Mouse (Mus musculus) heart, embryonic 14.5 days (tissue): ENCODE measurements at regions not wholly inside any gene's neighbourhood (a gene's known extent, or its start where the extent isn't known, plus 50 kb on each side); places are given as distances from the start of the nearest gene placed in this dataset.
A peak's percentile ranks its signal among the peaks of the same experiment; 100 is the strongest.

ENCODE experiments used
- ATAC-seq: fragments of 200-750 bp; cut with Nextera tagmentation; 2 replicates; pipeline ENCODE4 v1.8.0; 2017; ENCODE audit warnings: low read depth, moderate TSS enrichment; ENCODE audit not compliant: insufficient number of reproducible peaks, insufficient read depth, low FRiP score
- H3K27ac ChIP-seq, 2 experiments: fragments of 200-500 bp in 1 of 2; fragments of 300-500 bp in 1 of 2; sonication (generic) in 1 of 2; replicated peaks in 1 of 2; 2 replicates each; pipeline ENCODE4 v1.5.1; 2012 to 2014; ENCODE audit warnings: low read depth in 2 of 2, low read length in 2 of 2, control low read depth in 1 of 2, mild to moderate bottlenecking in 1 of 2, mixed read lengths in 1 of 2; ENCODE audit not compliant: control insufficient read depth in 1 of 2, insufficient read depth in 1 of 2
- H3K27me3 ChIP-seq: fragments of 300-500 bp; sonication (generic); 2 replicates; pipeline ENCODE4 v1.6.1; 2014; ENCODE audit warnings: mild to moderate bottlenecking, low read length, control low read depth; ENCODE audit not compliant: control insufficient read depth, insufficient read depth
- H3K36me3 ChIP-seq: fragments of 300-500 bp; sonication (generic); 2 replicates; pipeline ENCODE4 v1.6.1; 2014; ENCODE audit warnings: mild to moderate bottlenecking, control low read depth, low read length, mixed read lengths; ENCODE audit not compliant: control insufficient read depth, insufficient read depth
- H3K4me1 ChIP-seq, 2 experiments: fragments of 200-500 bp in 1 of 2; fragments of 300-500 bp in 1 of 2; sonication (generic) in 1 of 2; 2 replicates each; pipeline ENCODE4 v1.6.1; 2012 to 2014; ENCODE audit warnings: low read length in 2 of 2, control low read depth in 1 of 2, mixed read lengths in 1 of 2; ENCODE audit not compliant: control insufficient read depth in 2 of 2, insufficient read depth in 2 of 2
- H3K4me2 ChIP-seq: fragments of 300-500 bp; sonication (generic); 2 replicates; pipeline ENCODE4 v1.6.1; 2014; ENCODE audit warnings: mild to moderate bottlenecking, low read length
- H3K4me3 ChIP-seq, 2 experiments: fragments of 200-500 bp in 1 of 2; fragments of 300-500 bp in 1 of 2; sonication (generic) in 1 of 2; 2 replicates each; pipeline ENCODE4 v1.5.1; 2012 to 2014; ENCODE audit warnings: low read length in 2 of 2, mild to moderate bottlenecking in 2 of 2, control low read depth in 1 of 2, low read depth in 1 of 2, moderate library complexity in 1 of 2; ENCODE audit not compliant: control insufficient read depth in 1 of 2, insufficient read depth in 1 of 2
- H3K9ac ChIP-seq: fragments of 300-500 bp; sonication (generic); 2 replicates; pipeline ENCODE4 v1.6.1; 2014; ENCODE audit warnings: mild to moderate bottlenecking, low read length
- H3K9me3 ChIP-seq: fragments of 300-500 bp; sonication (generic); 2 replicates; pipeline ENCODE4 v1.6.1; 2016; ENCODE audit warnings: low read length, control low read depth; ENCODE audit not compliant: control insufficient read depth
- WGBS: fragments of 180-500 bp; shearing (Covaris S2); extraction: QIAGEN DNeasy Blood & Tissue Kit; methylation state at CpG from one replicate; pipeline ENCODE4 v1.1.7; 2014; 5-methylcytosine and 5-hydroxymethylcytosine counted together

- Histone ChIP-seq H3K9me3 (no peaks in the 10 kb centered on the region), H3K4me3 (no peak overlapping the region), H3K9ac (no peak overlapping the region), H3K27ac (no peak overlapping the region), H3K4me1 (no peaks in the 10 kb centered on the region), H3K4me2 (no peak overlapping the region), H3K27me3 (no peaks in the 10 kb centered on the region), H3K36me3 (no peaks in the 10 kb centered on the region)
- ATAC-seq: no peak
- 85% methylated on average over 3 of the region's 3 CpGs for WGBS
Measured at GRCm38 (mm10) chr11:45176971-45177370, 559.9 kb downstream of the Ebf1 start.

GRCm38 (mm10) chr11:45178036-45178435, 560.9 kb downstream of the Ebf1 start:
- ATAC-seq: 0 out of 2 replicates have a peak, but pooled peaks have one; percentile 35
- Histone ChIP-seq H3K9ac (no peak overlapping the region), H3K27me3 (no peaks in the 10 kb centered on the region), H3K36me3 (no peaks in the 10 kb centered on the region), H3K9me3 (no peaks in the 10 kb centered on the region), H3K4me2 (no peak overlapping the region), H3K27ac (no peak overlapping the region), H3K4me3 (no peak overlapping the region), H3K4me1 (no peaks in the 10 kb centered on the region)
- WGBS: 59% methylated on average over 7 of the region's 7 CpGs

- Histone ChIP-seq H3K4me2 (no peak overlapping the region), H3K27me3 (no peaks in the 10 kb centered on the region), H3K4me3 (no peak overlapping the region), H3K9ac (no peak overlapping the region), H3K36me3 (no peaks in the 10 kb centered on the region), H3K4me1 (no peaks in the 10 kb centered on the region), H3K27ac (no peak overlapping the region), H3K9me3 (no peaks in the 10 kb centered on the region)
- 56% methylated on average over 1 of the region's 1 CpGs for WGBS
- no peak for ATAC-seq
Measured at GRCm38 (mm10) chr11:45179019-45179418, 561.9 kb downstream of the Ebf1 start.

- H3K36me3 ChIP-seq: no peaks in the 10 kb centered on the region
- H3K4me1 ChIP-seq: no peaks in the 10 kb centered on the region
- no peak for ATAC-seq
- H3K27me3 ChIP-seq: no peaks in the 10 kb centered on the region
- no peak overlapping the region for H3K4me3 ChIP-seq
- H3K9me3 ChIP-seq: no peaks in the 10 kb centered on the region
- no peak overlapping the region for H3K27ac ChIP-seq
- no peak overlapping the region for H3K4me2 ChIP-seq
- 62% methylated on average over 14 of the region's 14 CpGs for WGBS
- H3K9ac ChIP-seq: no peak overlapping the region
Measured at GRCm38 (mm10) chr11:45190601-45191370, 573.7 kb downstream of the Ebf1 start.

GRCm38 (mm10) chr11:45191392-45192189, 574.5 kb downstream of the Ebf1 start:
- H3K36me3 ChIP-seq: no peaks in the 10 kb centered on the region
- no peaks in the 10 kb centered on the region for H3K4me1 ChIP-seq
- H3K4me3 ChIP-seq: no peak overlapping the region
- no peak overlapping the region for H3K4me2 ChIP-seq
- H3K27me3 ChIP-seq: no peaks in the 10 kb centered on the region
- no peak overlapping the region for H3K27ac ChIP-seq
- ATAC-seq: no peak
- H3K9ac ChIP-seq: no peak overlapping the region
- WGBS: 63% methylated on average over 12 of the region's 12 CpGs
- no peaks in the 10 kb centered on the region for H3K9me3 ChIP-seq

DNA sequence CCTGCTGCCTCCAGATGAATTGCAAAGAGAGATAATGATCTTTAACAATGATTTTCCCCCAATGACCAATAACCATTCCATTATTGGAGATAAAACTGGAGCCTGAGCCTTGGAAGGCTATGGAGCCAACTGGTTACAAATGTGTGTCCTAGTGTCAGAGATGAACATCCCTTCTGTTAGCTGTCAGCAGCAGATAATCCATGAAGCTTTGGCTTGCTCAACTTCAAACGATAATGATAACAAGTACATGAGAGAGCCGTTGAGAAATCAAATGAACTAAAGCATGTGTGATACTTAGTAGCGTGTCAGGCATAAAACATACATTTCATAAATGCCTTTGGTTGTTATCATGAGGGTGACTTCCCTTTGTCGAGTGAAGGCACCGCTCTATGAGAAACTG, 576.2 kb downstream of the Ebf1 start:
- no peak overlapping the region for H3K4me2 ChIP-seq
- no peaks in the 10 kb centered on the region for H3K36me3 ChIP-seq
- no peak for ATAC-seq
- no peak overlapping the region for H3K9ac ChIP-seq
- WGBS: 70% methylated on average over 5 of the region's 5 CpGs
- H3K27me3 ChIP-seq: no peaks in the 10 kb centered on the region
- no peaks in the 10 kb centered on the region for H3K9me3 ChIP-seq
- H3K4me1 ChIP-seq: no peaks in the 10 kb centered on the region
- H3K27ac ChIP-seq: no peak overlapping the region
- H3K4me3 ChIP-seq: no peak overlapping the region

DNA sequence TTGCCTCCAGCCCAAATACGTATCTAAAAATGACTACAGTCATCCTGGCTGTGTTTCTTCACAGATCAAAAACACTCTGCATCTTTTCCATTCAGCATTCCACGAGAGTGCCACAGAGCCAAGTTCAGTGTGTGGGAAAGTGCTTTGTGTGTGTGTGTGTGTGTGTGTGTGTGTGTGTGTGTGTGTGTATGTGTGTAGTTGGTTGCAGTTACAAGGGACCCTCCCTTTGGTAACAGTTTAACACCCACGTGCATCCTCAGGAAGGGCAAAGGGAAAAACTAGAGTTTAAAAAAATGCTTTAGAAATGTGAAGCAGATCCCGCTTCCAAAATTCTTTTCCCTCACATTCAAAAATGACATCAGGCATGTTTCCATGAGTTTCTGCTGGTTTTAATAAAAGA, 582.4 kb downstream of the Ebf1 start:
- no peak overlapping the region for H3K4me2 ChIP-seq
- no peak for ATAC-seq
- H3K4me3 ChIP-seq: no peak overlapping the region
- no peak overlapping the region for H3K9ac ChIP-seq
- H3K36me3 ChIP-seq: no peaks in the 10 kb centered on the region
- H3K27me3 ChIP-seq: no peaks in the 10 kb centered on the region
- H3K27ac ChIP-seq: no peak overlapping the region
- no peaks in the 10 kb centered on the region for H3K4me1 ChIP-seq
- 53% methylated on average over 4 of the region's 4 CpGs for WGBS
- H3K9me3 ChIP-seq: no peaks in the 10 kb centered on the region
